Mouse (Mus musculus) bone marrow, adult 2 months (tissue): ENCODE measurements around the gene Dcaf11. TPM values are rescaled to one million over a fixed set of nuclear protein-coding genes. Genes with fewer than 3 reads are reported as not detected.

Experiments used
- H3K27ac ChIP-seq: fragments of 200-500 bp; 2 replicates; pipeline ENCODE4 v1.5.1; 2012; ENCODE audit warnings: low read depth, mild to moderate bottlenecking, control low read depth, inconsistent platforms, low read length; ENCODE audit not compliant: control insufficient read depth, poor library complexity, insufficient read depth
- H3K4me1 ChIP-seq: fragments of 200-500 bp; 2 replicates; pipeline ENCODE4 v1.6.1; 2011; ENCODE audit warnings: low read length; ENCODE audit not compliant: control insufficient read depth, insufficient read depth
- H3K4me3 ChIP-seq: fragments of 200-500 bp; replicated peaks from 2 replicates; pipeline ENCODE3; 2011; ENCODE audit warnings: mild to moderate bottlenecking, low read depth, low read length, control low read depth; ENCODE audit not compliant: control insufficient read depth
- CTCF ChIP-seq: fragments of 200-500 bp; IDR thresholded peaks from 2 replicates; pipeline ENCODE4 v1.5.1; 2011; ENCODE audit warnings: low read length, control low read depth; ENCODE audit not compliant: control insufficient read depth, insufficient read depth
- POLR2A ChIP-seq: fragments of 200-500 bp; IDR thresholded peaks from 2 replicates; pipeline ENCODE4 v1.6.1; 2011; ENCODE audit warnings: low read depth, mild to moderate bottlenecking, control low read depth, low read length, borderline replicate concordance; ENCODE audit not compliant: control insufficient read depth
- WGBS: fragments of 180-500 bp; shearing (Covaris S2); methylation state at CpG from one replicate; pipeline ENCODE4 v1.1.7; 2018; 5-methylcytosine and 5-hydroxymethylcytosine counted together
- polyA plus RNA-seq: library from polyadenylated mRNA; stranded (reverse); fragments of >200 nt; gene quantifications from 2 replicates; pipeline ENCODE4 v1.2.4, GENCODE M21; 2011; ENCODE audit warnings: low replicate concordance; ENCODE audit not compliant: missing spikeins, insufficient read depth, insufficient read length

The Dcaf11 gene
- polyA plus RNA-seq, 1 experiment: 42.3 TPM

DNA sequence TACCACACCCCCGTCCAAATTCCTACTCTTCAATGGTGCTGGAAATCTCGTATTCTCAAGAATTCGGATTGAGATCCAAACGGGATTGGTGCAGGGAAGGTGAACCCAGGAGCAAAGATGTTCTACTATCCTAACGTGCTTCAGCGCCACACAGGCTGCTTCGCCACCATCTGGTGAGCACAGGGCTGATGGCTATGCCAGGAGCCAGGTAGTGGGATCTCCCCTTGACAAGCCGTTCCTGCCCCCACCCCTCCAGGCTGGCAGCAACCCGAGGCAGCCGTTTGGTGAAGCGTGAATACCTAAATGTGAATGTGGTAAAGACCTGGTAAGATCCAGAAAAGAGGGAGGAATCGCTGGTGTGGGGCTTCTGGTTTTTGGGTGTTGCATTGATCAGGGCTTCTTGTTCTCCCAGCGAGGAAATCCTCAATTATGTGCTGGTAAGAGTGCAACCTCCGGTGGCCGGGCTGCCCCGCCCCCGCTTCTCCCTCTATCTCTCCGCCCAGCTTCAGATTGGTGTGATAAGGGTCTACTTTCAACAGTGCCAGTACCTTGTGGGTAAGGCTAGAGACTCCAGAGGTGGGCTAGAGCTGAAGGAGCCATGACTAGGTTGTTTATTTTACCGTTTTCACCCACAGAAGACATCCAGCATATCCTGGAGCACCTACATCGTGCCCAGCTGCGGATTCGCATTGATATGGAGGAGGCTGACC lies 58.8 kb downstream of the Dcaf11 start:
- Histone ChIP-seq H3K4me1 (no peaks in the 10 kb centered on the region; the same call in 1 of the 2 replicates), H3K4me3 (peak overlapping the region; percentile 61), H3K27ac (peak overlapping the region; percentile 20)
- TF ChIP-seq CTCF (no peak), POLR2A (no peak)
- 14% methylated on average over 22 of the region's 22 CpGs for WGBS

Other genes with a start within 250 kb of the Dcaf11 start
- gene Dhrs4, start 81.2 kb upstream of the Dcaf11 start, polyA plus RNA-seq: 39.2 and 47.3 TPM in 2 replicates
- gene Carmil3, start 69.4 kb upstream of the Dcaf11 start, polyA plus RNA-seq: 0.79 and 3.5 TPM in 2 replicates
- not detected in 2 replicates for gene Cpne6, start 49.6 kb upstream of the Dcaf11 start, polyA plus RNA-seq
- gene Nrl, start 35.0 kb upstream of the Dcaf11 start, polyA plus RNA-seq: 0.25 and 0.70 TPM in 2 replicates
- 42.6 and 60.8 TPM in 2 replicates for gene Pck2, start 19.7 kb upstream of the Dcaf11 start, polyA plus RNA-seq
- not detected in 2 replicates for gene A730061H03Rik, start 400 bp downstream of the Dcaf11 start, polyA plus RNA-seq
- gene Fitm1, start 15.6 kb downstream of the Dcaf11 start, polyA plus RNA-seq: not detected in 2 replicates
- gene Psme1, start 18.1 kb downstream of the Dcaf11 start, polyA plus RNA-seq: 187 and 268 TPM in 2 replicates
- 12.3 and 48.5 TPM in 2 replicates for gene Emc9, start 25.3 kb downstream of the Dcaf11 start, polyA plus RNA-seq
- 152 and 175 TPM in 2 replicates for gene Psme2, start 31.1 kb downstream of the Dcaf11 start, polyA plus RNA-seq
- gene Rnf31, start 31.7 kb downstream of the Dcaf11 start, polyA plus RNA-seq: 79.5 and 160 TPM in 2 replicates
- gene Irf9, start 43.6 kb downstream of the Dcaf11 start, polyA plus RNA-seq: 60.8 and 84.3 TPM in 2 replicates
- gene Rec8, start 58.0 kb downstream of the Dcaf11 start, polyA plus RNA-seq: 13.2 and 28.5 TPM in 2 replicates
- 24.9 and 49.5 TPM in 2 replicates for gene Ipo4, start 76.0 kb downstream of the Dcaf11 start, polyA plus RNA-seq
- 2.0 and 5.8 TPM in 2 replicates for gene Gm49378, start 77.9 kb downstream of the Dcaf11 start, polyA plus RNA-seq
- gene Tm9sf1, start 83.8 kb downstream of the Dcaf11 start, polyA plus RNA-seq: 37.9 and 46.7 TPM in 2 replicates
- gene Tssk4, start 90.2 kb downstream of the Dcaf11 start, polyA plus RNA-seq: 0.77 and 4.0 TPM in 2 replicates
- 23.2 and 50.4 TPM in 2 replicates for gene Mdp1, start 100.5 kb downstream of the Dcaf11 start, polyA plus RNA-seq
- gene Gmpr2, start 111.9 kb downstream of the Dcaf11 start, polyA plus RNA-seq: 7.3 and 18.3 TPM in 2 replicates
- gene Nedd8, start 112.1 kb downstream of the Dcaf11 start, polyA plus RNA-seq: 173 and 183 TPM in 2 replicates
- 25.4 and 38.1 TPM in 2 replicates for gene Tinf2, start 121.8 kb downstream of the Dcaf11 start, polyA plus RNA-seq
- 1.1 and 5.1 TPM in 2 replicates for gene Tgm1, start 153.9 kb downstream of the Dcaf11 start, polyA plus RNA-seq
- gene Rabggta, start 162.3 kb downstream of the Dcaf11 start, polyA plus RNA-seq: 16.0 and 24.5 TPM in 2 replicates
- gene Dhrs1, start 185.7 kb downstream of the Dcaf11 start, polyA plus RNA-seq: 24.4 and 25.9 TPM in 2 replicates
- 14.3 and 14.5 TPM in 2 replicates for gene Nop9, start 185.7 kb downstream of the Dcaf11 start, polyA plus RNA-seq
- 1.6 TPM in 1 of 2 replicates, not detected in the other for gene Cideb, start 198.5 kb downstream of the Dcaf11 start, polyA plus RNA-seq
- 2.8 and 6.5 TPM in 2 replicates for gene Ltb4r2, start 201.4 kb downstream of the Dcaf11 start, polyA plus RNA-seq
- gene Ltb4r1, start 206.0 kb downstream of the Dcaf11 start, polyA plus RNA-seq: 34.1 and 77.0 TPM in 2 replicates
- 2.3 and 4.7 TPM in 2 replicates for gene Adcy4, start 224.1 kb downstream of the Dcaf11 start, polyA plus RNA-seq
- gene Ripk3, start 228.9 kb downstream of the Dcaf11 start, polyA plus RNA-seq: 27.7 and 38.9 TPM in 2 replicates